ENCODE assay signal across 8 mouse cellular contexts in the genomic region with DNA sequence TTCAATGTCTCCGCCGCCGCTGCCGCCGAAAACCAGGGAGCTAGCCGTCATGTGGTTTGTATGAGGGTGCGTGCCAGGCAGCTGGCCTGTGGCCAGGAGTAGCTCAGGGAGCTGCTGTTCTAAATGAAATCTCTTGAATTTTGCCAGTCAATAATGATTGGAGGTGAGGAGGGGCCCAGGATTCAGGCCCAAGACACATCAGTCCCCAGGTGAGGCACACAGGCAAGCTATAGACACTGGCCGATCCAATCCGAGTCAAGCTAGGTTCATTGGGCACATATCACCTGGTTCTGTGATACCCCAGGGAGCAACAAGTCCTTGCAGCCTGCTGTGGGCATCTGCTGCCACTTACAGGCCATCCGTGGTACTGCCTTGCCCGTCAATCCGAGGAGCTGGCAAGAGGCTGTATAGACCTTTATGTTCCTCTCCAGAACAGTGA. TPM values are rescaled to one million over a fixed set of nuclear protein-coding genes. Genes with fewer than 3 reads are reported as not detected.
DNase-seq lines count a peak whose midpoint lies in the region; ATAC-seq and TF ChIP-seq lines count a peak whose summit lies in the region.

No protein-coding gene starts in this region.

- WGBS in bone marrow, adult 2 months, result 39% methylated on average over 12 of the region's 12 CpGs
- 44% methylated on average over 12 of the region's 12 CpGs for WGBS in embryonic facial prominence, embryonic 14.5 days
- 58% methylated on average over 12 of the region's 12 CpGs for WGBS in hindbrain, embryonic 11.5 days
- WGBS in midbrain, embryonic 13.5 days, result 55% methylated on average over 12 of the region's 12 CpGs
- 45% methylated on average over 12 of the region's 12 CpGs for WGBS in spleen, adult 2 months

- H3K9ac ChIP-seq in embryonic facial prominence, embryonic 14.5 days (ENCODE audit: low read depth, low read length), result no peak overlapping the region
- H3K9ac ChIP-seq in hindbrain, embryonic 11.5 days (ENCODE audit: low read depth, low read length), result no peak overlapping the region
- no peak overlapping the region for H3K9ac ChIP-seq in midbrain, embryonic 13.5 days (replicated peaks)

- H3K36me3 ChIP-seq in embryonic facial prominence, embryonic 14.5 days (ENCODE audit: control insufficient read depth, insufficient read depth, low read length), result no peaks in the 10 kb centered on the region
- no peaks in the 10 kb centered on the region for H3K36me3 ChIP-seq in hindbrain, embryonic 11.5 days (ENCODE audit: control insufficient read depth, insufficient read depth, low read length)
- H3K36me3 ChIP-seq in midbrain, embryonic 13.5 days, result no peaks in the 10 kb centered on the region
- no peaks in the 10 kb centered on the region for H3K36me3 ChIP-seq in spleen, adult 2 months (ENCODE audit: control insufficient read depth, insufficient read depth, low read length)

- peak; percentile 87 for TF ChIP-seq CTCF in bone marrow, adult 2 months (IDR thresholded peaks at IDR 0.05; ENCODE audit: control insufficient read depth, insufficient read depth, low read length)
- TF ChIP-seq CTCF in spleen, adult 2 months (IDR thresholded peaks at IDR 0.05; ENCODE audit: extremely low read depth, insufficient read depth, insufficient read length, insufficient replicate concordance), result peak; percentile 97

- peak; percentile 66 for DNase-seq in CD4-positive, CD25-positive, alpha-beta regulatory T cell, adult 2 months (ENCODE audit: low read depth, low spot score)
- peak; percentile 61 for DNase-seq in embryonic facial prominence, embryonic 14.5 days (ENCODE audit: low spot score)
- peak; percentile 82 for DNase-seq in hindbrain, embryonic 11.5 days (ENCODE audit: low spot score)
- DNase-seq in left cerebral cortex, adult 11 months (ENCODE audit: low spot score), result peak; percentile 53
- DNase-seq in spleen, adult 2 months (ENCODE audit: low read depth in 1 of 2, low spot score in 2 of 2), result peak; percentile 54 to 76

- TF ChIP-seq POLR2A in bone marrow, adult 2 months (IDR thresholded peaks at IDR 0.05; ENCODE audit: borderline replicate concordance, control insufficient read depth, low read depth, low read length), result no peak
- TF ChIP-seq POLR2A in spleen, adult 2 months (IDR thresholded peaks at IDR 0.05; ENCODE audit: low read depth, low read length), result no peak

- no peaks in the 10 kb centered on the region for H3K27me3 ChIP-seq in embryonic facial prominence, embryonic 14.5 days (replicated peaks; ENCODE audit: control insufficient read depth, insufficient read depth, low read length)
- no peaks in the 10 kb centered on the region for H3K27me3 ChIP-seq in hindbrain, embryonic 11.5 days (ENCODE audit: control insufficient read depth, insufficient read depth, low read length)
- peaks cover 12% of the 10 kb centered on the region for H3K27me3 ChIP-seq in midbrain, embryonic 13.5 days
- H3K27me3 ChIP-seq in spleen, adult 2 months (ENCODE audit: control insufficient read depth, insufficient read depth, low read length), result no peaks in the 10 kb centered on the region

- H3K9me3 ChIP-seq in embryonic facial prominence, embryonic 14.5 days (ENCODE audit: control insufficient read depth, low read length), result no peaks in the 10 kb centered on the region
- H3K9me3 ChIP-seq in hindbrain, embryonic 11.5 days (ENCODE audit: control insufficient read depth, low read length), result no peaks in the 10 kb centered on the region
- H3K9me3 ChIP-seq in midbrain, embryonic 13.5 days, result no peaks in the 10 kb centered on the region

- no peak overlapping the region for H3K4me3 ChIP-seq in bone marrow, adult 2 months (replicated peaks; ENCODE audit: control insufficient read depth, low read depth, low read length)
- H3K4me3 ChIP-seq in embryonic facial prominence, embryonic 14.5 days (ENCODE audit: low read depth, low read length), result no peak overlapping the region
- H3K4me3 ChIP-seq in hindbrain, embryonic 11.5 days (ENCODE audit: low read depth, low read length), result no peak overlapping the region
- H3K4me3 ChIP-seq in midbrain, embryonic 13.5 days (replicated peaks), result no peak overlapping the region
- no peak overlapping the region for H3K4me3 ChIP-seq in spleen, adult 2 months (ENCODE audit: extremely low read depth, insufficient read depth, insufficient read length)

- ATAC-seq in CD4-positive, CD25-positive, alpha-beta regulatory T cell, adult 4 months, result no peak
- peak; percentile 45 for ATAC-seq in embryonic facial prominence, embryonic 14.5 days (ENCODE audit: low read depth)
- no peak for ATAC-seq in hindbrain, embryonic 11.5 days (ENCODE audit: low FRiP score)
- ATAC-seq in midbrain, embryonic 13.5 days, result peak; percentile 70

- H3K4me1 ChIP-seq in bone marrow, adult 2 months (ENCODE audit: control insufficient read depth, insufficient read depth, low read length), result peaks cover 1% of the 10 kb centered on the region; the same call in 1 of the 2 replicates
- no peaks in the 10 kb centered on the region for H3K4me1 ChIP-seq in embryonic facial prominence, embryonic 14.5 days (ENCODE audit: control insufficient read depth, insufficient read depth, low read length)
- H3K4me1 ChIP-seq in hindbrain, embryonic 11.5 days (replicated peaks; ENCODE audit: control insufficient read depth, insufficient read depth, low read length), result no peaks in the 10 kb centered on the region
- peaks cover 19% of the 10 kb centered on the region for H3K4me1 ChIP-seq in midbrain, embryonic 13.5 days (replicated peaks)
- H3K4me1 ChIP-seq in spleen, adult 2 months (ENCODE audit: control insufficient read depth, insufficient read depth, insufficient read length), result peaks cover 17% of the 10 kb centered on the region; the same call in 1 of the 2 replicates

- no peak overlapping the region for H3K4me2 ChIP-seq in embryonic facial prominence, embryonic 14.5 days (ENCODE audit: low read depth, low read length)
- H3K4me2 ChIP-seq in hindbrain, embryonic 11.5 days (replicated peaks; ENCODE audit: low read depth, low read length), result no peak overlapping the region
- no peak overlapping the region for H3K4me2 ChIP-seq in midbrain, embryonic 13.5 days (replicated peaks)

- H3K27ac ChIP-seq in bone marrow, adult 2 months (ENCODE audit: control insufficient read depth, insufficient read depth, low read depth, low read length, poor library complexity), result no peak overlapping the region
- no peak overlapping the region for H3K27ac ChIP-seq in embryonic facial prominence, embryonic 14.5 days (replicated peaks; ENCODE audit: low read depth, low read length)
- H3K27ac ChIP-seq in hindbrain, embryonic 11.5 days (ENCODE audit: low read depth, low read length), result no peak overlapping the region
- H3K27ac ChIP-seq in midbrain, embryonic 13.5 days, result no peak overlapping the region
- H3K27ac ChIP-seq in spleen, adult 2 months (ENCODE audit: insufficient read depth, low read length), result no peak overlapping the region

RNA-seq across cellular contexts. Expression of a gene that starts 3.1 kb away (rescaled TPM):
- not detected for polyA plus RNA-seq in CD4-positive, CD25-positive, alpha-beta regulatory T cell, adult 4 months (2017; shearing (Covaris generic))
- polyA plus RNA-seq in bone marrow, adult 2 months (2011; ENCODE audit: insufficient read depth, insufficient read length, low replicate concordance, missing spikeins), result not detected in 2 replicates
- 5.9 and 6.6 TPM in 2 replicates for polyA plus RNA-seq in embryonic facial prominence, embryonic 14.5 days (2014; fragmentation: Nextera tagmentation; extraction: Ambion mirVana)
- polyA plus RNA-seq in hindbrain, embryonic 11.5 days (2014; fragmentation: Nextera tagmentation; extraction: Ambion mirVana), result 0.70 and 1.2 TPM in 2 replicates
- polyA plus RNA-seq in midbrain, embryonic 13.5 days (2015; fragmentation: Nextera tagmentation; extraction: Ambion mirVana), result not detected in 2 replicates
- 0.66 TPM in 1 of 2 replicates, not detected in the other for polyA plus RNA-seq in spleen, adult 2 months (2012; rRNA removed)

RNA-seq across cellular contexts. Expression of a gene that starts 10.0 kb away (rescaled TPM):
- not detected for polyA plus RNA-seq in CD4-positive, CD25-positive, alpha-beta regulatory T cell, adult 4 months (2017; shearing (Covaris generic))
- polyA plus RNA-seq in bone marrow, adult 2 months (2011; ENCODE audit: insufficient read depth, insufficient read length, low replicate concordance, missing spikeins), result 1.3 TPM in 1 of 2 replicates, not detected in the other
- 3.3 and 3.4 TPM in 2 replicates for polyA plus RNA-seq in embryonic facial prominence, embryonic 14.5 days (2014; fragmentation: Nextera tagmentation; extraction: Ambion mirVana)
- 2.9 and 3.1 TPM in 2 replicates for polyA plus RNA-seq in hindbrain, embryonic 11.5 days (2014; fragmentation: Nextera tagmentation; extraction: Ambion mirVana)
- 7.3 and 7.6 TPM in 2 replicates for polyA plus RNA-seq in midbrain, embryonic 13.5 days (2015; fragmentation: Nextera tagmentation; extraction: Ambion mirVana)
- polyA plus RNA-seq in spleen, adult 2 months (2012; rRNA removed), result 0.20 and 0.22 TPM in 2 replicates

RNA-seq across cellular contexts. Expression of a gene that starts 31.7 kb away (rescaled TPM):
- polyA plus RNA-seq in CD4-positive, CD25-positive, alpha-beta regulatory T cell, adult 4 months (2017; shearing (Covaris generic)), result not detected
- polyA plus RNA-seq in bone marrow, adult 2 months (2011; ENCODE audit: insufficient read depth, insufficient read length, low replicate concordance, missing spikeins), result not detected in 2 replicates
- not detected in 2 replicates for polyA plus RNA-seq in embryonic facial prominence, embryonic 14.5 days (2014; fragmentation: Nextera tagmentation; extraction: Ambion mirVana)
- not detected in 2 replicates for polyA plus RNA-seq in hindbrain, embryonic 11.5 days (2014; fragmentation: Nextera tagmentation; extraction: Ambion mirVana)
- not detected in 2 replicates for polyA plus RNA-seq in midbrain, embryonic 13.5 days (2015; fragmentation: Nextera tagmentation; extraction: Ambion mirVana)
- polyA plus RNA-seq in spleen, adult 2 months (2012; rRNA removed), result not detected in 2 replicates

RNA-seq across cellular contexts. Expression of a gene that starts 43.8 kb away (rescaled TPM):
- polyA plus RNA-seq in CD4-positive, CD25-positive, alpha-beta regulatory T cell, adult 4 months (2017; shearing (Covaris generic)), result not detected
- not detected in 2 replicates for polyA plus RNA-seq in bone marrow, adult 2 months (2011; ENCODE audit: insufficient read depth, insufficient read length, low replicate concordance, missing spikeins)
- not detected in 2 replicates for polyA plus RNA-seq in embryonic facial prominence, embryonic 14.5 days (2014; fragmentation: Nextera tagmentation; extraction: Ambion mirVana)
- polyA plus RNA-seq in hindbrain, embryonic 11.5 days (2014; fragmentation: Nextera tagmentation; extraction: Ambion mirVana), result not detected in 2 replicates
- not detected in 2 replicates for polyA plus RNA-seq in midbrain, embryonic 13.5 days (2015; fragmentation: Nextera tagmentation; extraction: Ambion mirVana)
- 0.12 TPM in 1 of 2 replicates, not detected in the other for polyA plus RNA-seq in spleen, adult 2 months (2012; rRNA removed)

Comparison
In these comparisons a context has a peak if more than half of its experiments do, and no peak if none do; other contexts are left out.
1. ATAC-seq: peak in embryonic facial prominence, embryonic 14.5 days (single experiment) and midbrain, embryonic 13.5 days (single experiment); none in CD4-positive, CD25-positive, alpha-beta regulatory T cell, adult 4 months (single experiment) and hindbrain, embryonic 11.5 days (single experiment).
2. Peak in every context shown above with its lines, with median percentiles within 50 percentile points of each other: DNase-seq.